Mouse (Mus musculus) thymus, postnatal 0 days (tissue): ENCODE data around the gene Sars2. TPM values are rescaled to one million over a fixed set of nuclear protein-coding genes. Genes with fewer than 3 reads are reported as not detected.

ENCODE experiments used
- polyA plus RNA-seq: library from polyadenylated mRNA; unstranded; fragments of >200 nt; fragmentation: Nextera tagmentation; extraction: Ambion mirVana; gene quantifications from 2 replicates; pipeline ENCODE4 v1.2.1, GENCODE M21; 2015

Sars2 gene
- polyA plus RNA-seq, 1 experiment from 2014 or later, result 25.3 TPM

Other genes with a start within 250 kb of the Sars2 start
- gene Ifnl2, start 231.5 kb upstream of the Sars2 start, polyA plus RNA-seq, result 0.30 TPM in 1 of 2 replicates, not detected in the other
- gene Ifnl3, start 219.2 kb upstream of the Sars2 start, polyA plus RNA-seq, result 0.26 and 0.34 TPM in 2 replicates
- gene Sycn, start 201.1 kb upstream of the Sars2 start, polyA plus RNA-seq, result 0.27 and 1.1 TPM in 2 replicates
- 0.27 and 0.64 TPM in 2 replicates for gene Nccrp1, start 194.7 kb upstream of the Sars2 start, polyA plus RNA-seq
- gene Samd4b, start 143.8 kb upstream of the Sars2 start, polyA plus RNA-seq, result 10.5 and 10.9 TPM in 2 replicates
- 15.4 and 20.3 TPM in 2 replicates for gene Pak4, start 143.8 kb upstream of the Sars2 start, polyA plus RNA-seq
- 0.06 and 0.07 TPM in 2 replicates for gene Acp7, start 110.7 kb upstream of the Sars2 start, polyA plus RNA-seq
- 15.7 and 16.3 TPM in 2 replicates for gene Fbxo27, start 49.1 kb upstream of the Sars2 start, polyA plus RNA-seq
- 3.8 and 6.3 TPM in 2 replicates for gene Fbxo17, start 25.2 kb upstream of the Sars2 start, polyA plus RNA-seq
- 169 and 190 TPM in 2 replicates for gene Mrps12, start 172 bp upstream of the Sars2 start, polyA plus RNA-seq
- gene Ccer2, start 14.2 kb downstream of the Sars2 start, polyA plus RNA-seq, result 0.26 and 0.45 TPM in 2 replicates
- gene Sirt2, start 24.7 kb downstream of the Sars2 start, polyA plus RNA-seq, result 57.2 and 63.9 TPM in 2 replicates
- gene Nfkbib, start 25.5 kb downstream of the Sars2 start, polyA plus RNA-seq, result 70.0 and 74.9 TPM in 2 replicates
- 75.9 and 105 TPM in 2 replicates for gene Rinl, start 47.0 kb downstream of the Sars2 start, polyA plus RNA-seq
- 285 and 358 TPM in 2 replicates for gene Hnrnpl, start 66.5 kb downstream of the Sars2 start, polyA plus RNA-seq
- 167 and 184 TPM in 2 replicates for gene Ech1, start 83.2 kb downstream of the Sars2 start, polyA plus RNA-seq
- 10.1 and 12.0 TPM in 2 replicates for gene Lgals4, start 91.9 kb downstream of the Sars2 start, polyA plus RNA-seq
- 0.99 and 1.1 TPM in 2 replicates for gene Lgals7, start 121.9 kb downstream of the Sars2 start, polyA plus RNA-seq
- 0.23 and 0.53 TPM in 2 replicates for gene Capn12, start 139.4 kb downstream of the Sars2 start, polyA plus RNA-seq
- gene Actn4, start 220.3 kb downstream of the Sars2 start, polyA plus RNA-seq, result 133 and 138 TPM in 2 replicates
- 497 and 515 TPM in 2 replicates for gene Eif3k, start 239.9 kb downstream of the Sars2 start, polyA plus RNA-seq
- 76.3 and 78.2 TPM in 2 replicates for gene Map4k1, start 240.1 kb downstream of the Sars2 start, polyA plus RNA-seq